Mouse (Mus musculus): ENCODE data around the gene Fam227a.

Fam227a gene

DNA sequence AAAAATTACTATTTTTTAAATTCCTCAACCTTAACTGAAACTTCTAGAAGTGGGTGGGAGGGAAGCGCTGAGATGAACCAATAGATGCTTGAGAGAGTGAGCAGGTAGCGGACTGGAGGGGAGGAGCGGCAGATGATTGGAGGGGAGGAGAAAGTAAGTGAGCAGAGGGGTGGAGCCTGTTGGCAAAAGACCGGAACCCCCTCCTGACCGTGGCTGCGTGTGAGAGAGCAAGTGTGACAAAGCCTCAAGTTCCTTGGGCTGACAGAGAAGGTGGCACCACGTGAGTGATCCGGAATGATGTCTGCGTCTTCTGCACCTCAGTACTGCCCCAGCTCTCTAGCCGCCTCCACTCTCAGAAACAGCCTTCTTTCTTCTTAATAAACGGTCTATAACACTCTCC, 41.6 kb downstream of the Fam227a start:
- DNase-seq (ENCODE audit: low read depth, low spot score), result no peak

DNA sequence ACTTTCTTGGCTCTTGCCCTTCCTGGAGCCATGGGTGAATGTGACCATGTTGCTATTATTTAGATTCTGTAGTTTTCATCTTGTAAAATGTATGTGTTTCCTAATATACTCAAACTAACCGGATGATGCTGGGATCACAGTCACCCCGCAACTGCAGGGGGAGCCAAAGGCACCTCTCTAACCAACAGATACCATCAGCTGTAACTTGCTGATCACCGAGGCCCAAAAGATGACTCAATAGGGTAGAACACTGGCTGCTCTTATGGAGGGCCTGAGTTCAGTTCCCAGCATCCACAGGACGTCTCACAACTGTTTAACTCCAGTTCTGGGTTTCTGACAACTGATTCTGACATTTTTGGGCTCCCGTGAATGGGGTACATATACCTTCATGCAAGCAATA, 42.0 kb downstream of the Fam227a start:
- DNase-seq (ENCODE audit: low read depth, low spot score), result no peak

DNA sequence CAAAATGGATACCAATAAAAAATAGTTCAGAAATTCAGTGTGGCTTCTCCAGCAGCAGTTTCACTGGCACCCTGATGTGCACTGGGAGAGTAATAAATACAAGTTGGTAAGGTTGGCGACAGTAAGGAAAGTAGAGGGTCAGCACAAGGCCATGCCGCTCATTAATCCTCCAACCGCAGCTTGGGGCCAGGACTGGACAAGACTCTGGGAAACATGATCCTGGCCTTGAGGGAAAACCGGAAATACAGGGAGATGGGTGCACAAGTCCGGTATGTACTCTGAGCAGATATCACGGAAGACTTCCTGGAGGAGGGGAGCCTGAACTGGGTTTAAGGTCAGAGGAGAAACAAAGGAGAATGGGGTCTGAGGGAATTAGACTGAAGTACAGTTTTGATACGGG, 43.3 kb downstream of the Fam227a start:
- DNase-seq (ENCODE audit: low read depth, low spot score), result no peak

DNA sequence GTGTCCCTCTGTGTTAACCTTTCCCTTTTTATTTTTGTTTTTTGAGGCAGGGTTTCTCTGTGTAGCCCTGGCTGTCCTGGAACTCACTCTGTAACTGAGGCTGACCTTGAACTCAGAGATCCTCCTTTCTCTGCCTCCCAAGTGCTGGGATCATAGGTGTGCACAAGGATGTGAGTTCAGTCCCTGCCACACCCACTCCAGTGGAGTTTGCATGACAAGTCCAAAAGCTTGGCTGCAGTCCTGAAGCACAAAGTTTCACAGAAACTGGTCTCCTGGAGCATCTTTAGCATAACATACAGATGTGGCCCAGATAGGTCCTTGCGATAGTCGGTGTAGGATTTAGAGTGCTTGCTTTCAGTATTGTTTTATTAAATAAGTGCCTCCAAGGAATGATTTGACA, 49.5 kb downstream of the Fam227a start:
- DNase-seq (ENCODE audit: low read depth, low spot score), result no peak

DNA sequence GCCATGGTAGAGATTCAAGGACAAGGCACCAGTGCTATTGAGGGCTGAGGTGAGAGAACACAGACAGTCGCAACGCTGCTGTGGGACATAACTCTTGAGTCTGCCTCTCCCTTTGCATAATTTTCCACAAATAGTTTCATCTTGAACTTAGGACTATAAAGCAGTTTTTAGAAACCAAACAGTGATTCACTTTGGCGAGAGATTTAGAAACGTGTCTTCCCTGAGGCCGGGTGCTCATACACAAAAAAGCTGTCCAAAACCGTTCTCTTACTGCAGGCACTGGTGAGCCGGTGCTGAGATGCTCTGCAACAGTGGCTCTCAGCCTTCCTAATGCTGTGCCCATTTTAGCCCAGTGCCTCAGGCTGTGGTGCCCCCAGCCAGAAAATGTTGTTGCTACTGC, 50.5 kb downstream of the Fam227a start:
- DNase-seq (ENCODE audit: low read depth, low spot score), result no peak

DNA sequence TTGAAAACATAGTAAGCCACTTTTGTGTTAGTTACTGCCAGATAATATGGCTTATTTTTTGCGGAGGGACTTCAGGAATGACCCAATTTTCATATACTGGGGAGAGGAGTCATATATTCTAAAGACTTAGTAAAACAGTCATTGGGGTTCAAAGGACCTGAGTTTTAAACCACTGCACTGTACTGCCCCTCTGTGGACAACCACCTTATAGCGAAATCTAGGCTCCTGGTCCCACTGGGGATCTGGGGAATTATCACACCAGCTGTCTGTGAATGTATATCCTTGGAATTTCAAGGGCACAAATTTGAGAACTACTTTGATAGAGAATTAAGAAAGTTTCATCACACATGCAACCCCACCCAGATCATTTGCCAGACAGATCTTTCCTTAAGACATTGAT, 51.0 kb downstream of the Fam227a start:
- DNase-seq (ENCODE audit: low read depth, low spot score), result peak; percentile 33

DNA sequence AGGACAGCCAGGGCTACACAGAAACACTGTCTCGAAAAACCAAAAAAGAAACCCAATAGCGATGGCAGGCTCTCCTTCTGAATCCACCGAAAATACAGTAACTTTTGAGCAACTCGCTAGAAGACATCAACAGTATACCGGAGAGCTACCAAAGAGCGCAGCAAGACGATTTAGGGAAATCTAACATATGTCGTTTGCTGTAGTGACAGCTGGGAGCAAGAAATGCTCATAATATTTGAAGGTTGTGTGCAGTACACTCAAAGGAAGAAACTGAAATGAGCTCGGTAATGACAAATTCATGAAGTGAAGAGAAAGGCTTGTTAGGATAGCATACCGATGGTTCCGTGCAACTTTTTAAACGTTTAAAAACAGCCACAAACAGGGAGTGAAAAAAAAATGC, 52.6 kb downstream of the Fam227a start:
- no peak for DNase-seq (ENCODE audit: low read depth, low spot score)

DNA sequence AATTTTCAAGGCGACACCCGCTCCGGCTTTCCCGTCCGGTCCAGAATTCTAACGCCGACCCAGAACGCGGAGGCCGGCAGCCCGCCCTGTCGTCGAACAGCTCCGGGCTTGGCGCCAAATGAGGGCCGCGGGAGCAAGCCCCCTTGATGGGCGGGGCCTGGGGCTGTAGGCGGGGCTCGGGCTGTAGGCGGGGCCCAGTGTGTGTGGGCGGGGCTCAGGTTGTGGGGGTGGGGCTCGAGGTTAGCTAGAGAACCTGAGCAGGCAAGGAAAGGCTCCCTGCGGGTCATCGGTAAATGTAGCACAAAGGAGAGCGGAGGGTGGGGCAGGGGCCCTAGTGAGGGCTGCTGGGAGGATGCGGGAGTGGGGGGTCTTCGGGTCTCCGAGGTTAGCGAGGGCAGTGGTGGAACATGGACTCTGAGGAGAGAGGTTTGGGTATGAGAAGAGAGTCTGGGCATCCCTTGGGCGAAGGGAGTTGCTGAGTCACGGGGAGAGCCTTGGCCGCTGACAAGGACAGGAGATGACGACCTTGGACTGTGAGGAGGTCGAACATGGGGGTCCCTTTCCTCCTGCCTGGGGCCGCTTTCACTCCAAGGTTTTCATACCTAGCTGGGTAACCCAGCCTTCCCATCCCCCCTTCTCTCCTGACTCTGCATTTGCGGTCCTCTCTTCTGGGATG, 53.6 kb downstream of the Fam227a start, which contains the start of gene Dmc1:
Gene Dmc1 (minus strand): TSS at position 120 of the 676 bp plus-strand sequence.
- no peak for DNase-seq (ENCODE audit: low read depth, low spot score)

DNA sequence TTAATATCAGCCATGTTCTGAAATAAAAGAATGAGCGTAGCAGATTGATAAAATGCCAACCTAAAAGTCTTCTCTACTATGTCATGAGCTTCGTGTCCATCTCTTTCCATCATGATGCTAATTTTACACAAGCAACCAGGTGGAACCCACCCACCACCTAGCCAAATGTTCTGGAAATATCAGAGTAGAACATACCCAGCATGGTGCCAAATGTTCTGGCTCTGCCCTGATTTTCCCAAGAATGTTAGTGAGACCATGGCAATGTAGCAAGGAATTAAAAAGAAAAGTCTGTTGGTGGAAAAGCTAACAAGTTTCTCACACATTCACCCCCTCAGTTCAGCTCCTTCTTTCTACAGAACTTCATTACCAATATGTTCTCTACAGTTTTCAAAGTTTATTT, 58.6 kb downstream of the Fam227a start:
- no peak for DNase-seq (ENCODE audit: low read depth, low spot score)

DNA sequence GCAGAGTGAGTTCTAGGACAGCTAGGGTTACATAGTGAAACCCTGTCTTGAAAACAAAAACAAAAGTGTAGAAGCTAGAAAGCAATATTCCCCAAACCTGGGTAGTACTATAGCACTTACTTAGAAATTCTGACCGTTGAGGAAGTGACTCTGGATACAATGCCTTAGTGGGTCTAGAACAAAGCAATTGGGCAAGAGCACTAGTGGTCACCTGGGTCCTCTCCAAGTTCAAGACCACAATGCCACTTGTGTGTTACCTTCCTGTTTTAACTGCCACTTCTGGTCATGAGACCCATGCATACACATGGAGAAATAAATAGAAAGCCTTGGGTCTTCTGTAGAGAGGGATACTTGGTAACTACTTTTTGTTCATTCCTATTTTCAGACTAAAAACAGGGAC, 60.0 kb downstream of the Fam227a start:
- no peak for DNase-seq (ENCODE audit: low read depth, low spot score)

DNA sequence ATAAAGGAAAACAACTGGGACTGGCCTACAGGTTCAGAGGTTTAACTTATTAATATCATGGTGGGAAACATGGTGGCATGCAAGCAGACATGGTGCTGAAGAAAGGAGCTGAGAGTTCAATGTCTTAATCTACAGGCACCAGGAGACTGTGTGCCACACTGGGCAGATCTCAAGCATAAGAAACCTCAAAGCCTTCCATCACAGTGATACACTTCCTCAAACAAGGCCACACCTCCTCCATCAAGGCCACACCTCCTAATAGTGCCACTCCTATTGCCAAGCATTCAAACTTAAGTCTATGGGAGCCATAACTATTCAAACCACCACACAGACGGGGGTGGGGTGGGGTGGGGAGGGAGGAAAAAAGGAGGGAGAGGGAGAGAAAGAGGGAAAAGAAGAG, 77.2 kb downstream of the Fam227a start:
- no peak for DNase-seq (ENCODE audit: low read depth, low spot score)

DNA sequence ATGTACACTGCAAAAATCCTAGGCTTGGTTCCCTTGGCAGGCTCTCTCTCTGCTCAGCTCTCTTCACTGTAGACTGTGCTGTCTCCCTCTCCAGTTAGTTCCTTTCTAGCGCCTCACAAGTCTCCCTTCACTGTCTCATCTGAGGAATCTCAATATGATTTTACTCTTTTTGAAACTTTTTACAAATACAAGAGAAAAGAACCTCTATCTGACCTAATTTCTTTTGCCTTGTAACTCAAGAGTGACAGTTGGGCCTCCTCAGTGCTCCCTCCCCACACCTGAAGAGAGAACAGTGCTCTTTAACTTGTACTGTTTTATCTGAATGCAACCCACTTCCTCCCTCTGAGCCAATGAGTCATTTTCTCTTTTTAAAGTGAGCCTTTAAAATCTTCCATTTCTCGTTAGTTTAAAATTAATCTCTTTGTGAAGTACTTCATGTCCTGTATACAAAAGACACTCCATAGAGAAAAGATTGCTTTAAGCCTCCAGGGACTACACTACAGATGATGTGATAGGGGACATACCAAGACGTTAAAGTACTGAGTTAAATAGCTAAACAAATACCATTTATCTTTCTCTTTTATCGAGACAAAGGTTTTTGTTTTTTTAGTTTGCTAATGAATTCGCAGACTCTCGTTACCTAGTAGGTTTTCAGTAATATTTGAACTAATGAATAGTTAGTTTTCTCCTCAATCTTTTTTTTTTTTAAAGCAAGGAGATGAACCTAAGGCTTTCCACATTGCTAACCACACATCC, 80.9 kb downstream of the Fam227a start:
- DNase-seq (ENCODE audit: low read depth, low spot score), result no peak

DNA sequence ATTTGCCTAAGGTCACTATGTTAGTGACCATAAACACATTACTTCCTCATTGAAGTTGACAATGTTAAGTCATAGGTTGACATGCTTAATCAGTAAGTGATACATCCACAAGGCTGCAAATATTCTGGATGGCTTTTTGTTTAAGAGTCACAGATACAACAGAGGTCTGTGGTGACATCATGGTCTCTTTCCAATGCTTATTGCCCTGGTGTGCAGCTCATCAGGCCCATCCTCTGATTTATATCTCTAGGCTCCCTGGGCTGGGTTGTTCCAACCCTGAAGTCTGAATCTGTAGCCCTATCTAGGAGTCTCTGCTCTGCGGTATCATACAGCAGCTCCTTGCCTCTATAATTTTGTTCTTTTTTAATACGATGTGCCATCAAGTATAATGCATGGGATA, 81.8 kb downstream of the Fam227a start:
- no peak for DNase-seq (ENCODE audit: low read depth, low spot score)

DNA sequence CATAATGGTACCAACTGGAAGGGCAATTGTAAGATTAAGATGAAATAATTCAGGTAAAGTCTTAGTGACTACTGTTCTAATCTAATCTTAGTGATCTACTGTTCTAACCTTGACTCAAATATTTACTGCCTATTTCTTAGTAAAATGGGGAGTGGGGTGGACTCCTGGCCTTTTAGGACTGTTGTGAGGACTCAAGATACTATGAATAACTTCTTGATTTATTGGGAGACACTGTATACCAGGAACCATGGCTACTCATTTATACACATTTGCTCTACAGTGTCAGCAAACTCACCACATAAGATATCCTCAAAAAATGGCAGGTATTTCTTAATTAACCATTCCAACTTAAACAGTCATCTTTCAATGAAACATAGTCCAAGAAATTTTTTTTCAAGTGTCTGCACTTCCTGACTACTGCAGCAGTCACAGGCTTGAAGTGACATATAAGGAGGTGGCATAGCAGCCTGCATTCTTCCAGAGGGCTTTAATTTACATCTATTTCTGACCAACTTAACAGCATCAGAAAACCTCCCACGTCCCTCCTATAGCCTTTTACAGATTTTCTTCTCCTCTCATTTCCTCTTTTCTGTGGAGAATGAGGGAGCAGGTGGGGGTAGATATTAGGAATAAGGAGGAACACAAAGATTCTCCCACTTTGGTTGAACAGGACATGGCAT, 83.1 kb downstream of the Fam227a start:
- no peak for DNase-seq (ENCODE audit: low read depth, low spot score)

DNA sequence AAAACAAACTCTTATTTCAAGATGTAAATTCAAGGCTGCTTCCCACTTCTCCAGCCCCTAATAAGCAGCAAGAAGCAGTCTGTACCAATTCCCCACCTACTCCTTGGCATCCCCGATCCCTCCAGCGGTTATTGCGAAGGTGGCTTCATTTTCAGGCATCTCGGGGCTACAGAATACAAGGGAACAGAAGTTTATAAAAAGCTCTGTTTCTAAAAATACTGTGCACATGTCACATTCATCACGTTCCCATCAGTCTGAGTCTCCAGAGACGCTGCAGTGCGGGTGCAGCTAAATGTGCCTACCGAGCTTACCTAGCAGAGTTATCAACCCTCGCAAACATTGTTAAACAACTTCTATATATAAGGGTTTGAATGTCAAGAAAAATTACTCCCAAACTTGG, 96.3 kb downstream of the Fam227a start:
- no peak for DNase-seq (ENCODE audit: low read depth, low spot score)

DNA sequence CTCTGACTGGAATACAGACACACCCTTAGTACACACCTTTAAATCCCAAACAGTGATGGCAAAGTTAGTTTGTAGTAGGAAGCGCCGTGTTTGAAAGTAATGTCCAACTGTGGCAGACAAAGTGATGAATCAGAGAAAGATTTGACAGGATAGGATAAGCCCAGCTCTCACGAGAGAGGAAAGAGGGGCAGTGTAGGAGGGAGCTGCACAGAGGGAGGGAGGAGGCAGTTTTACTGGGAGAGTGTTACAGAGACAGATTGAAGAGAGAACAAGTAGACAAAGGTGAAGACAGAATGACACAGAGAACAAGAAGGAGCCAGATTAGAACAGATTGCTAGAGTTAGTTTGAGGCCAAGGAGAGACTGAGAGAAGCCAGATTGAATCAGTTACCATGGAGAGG, 99.1 kb downstream of the Fam227a start:
- no peak for DNase-seq (ENCODE audit: low read depth, low spot score)

Measured in 3T3-L1 (cell line).